Mouse (Mus musculus) splenic B cell, adult 2 months (primary cell): ENCODE data around the gene Adgrv1.

Experiments
- DNase-seq: peaks from one replicate; pipeline ENCODE4 v3.0.0-alpha.2; 2011; ENCODE audit warnings: low read depth, low spot score
- H3K27me3 ChIP-seq: 2 replicates; pipeline ENCODE4 v1.6.1; 2012; ENCODE audit warnings: mild to moderate bottlenecking, low read length, moderate library complexity, mixed read lengths; ENCODE audit not compliant: control insufficient read depth, poor library complexity, insufficient read depth, severe bottlenecking
- H3K36me3 ChIP-seq: 2 replicates; pipeline ENCODE4 v1.6.1; 2012; ENCODE audit warnings: mild to moderate bottlenecking, low read length, moderate library complexity, mixed read lengths; ENCODE audit not compliant: control insufficient read depth, poor library complexity, insufficient read depth, severe bottlenecking

Adgrv1 gene

DNA sequence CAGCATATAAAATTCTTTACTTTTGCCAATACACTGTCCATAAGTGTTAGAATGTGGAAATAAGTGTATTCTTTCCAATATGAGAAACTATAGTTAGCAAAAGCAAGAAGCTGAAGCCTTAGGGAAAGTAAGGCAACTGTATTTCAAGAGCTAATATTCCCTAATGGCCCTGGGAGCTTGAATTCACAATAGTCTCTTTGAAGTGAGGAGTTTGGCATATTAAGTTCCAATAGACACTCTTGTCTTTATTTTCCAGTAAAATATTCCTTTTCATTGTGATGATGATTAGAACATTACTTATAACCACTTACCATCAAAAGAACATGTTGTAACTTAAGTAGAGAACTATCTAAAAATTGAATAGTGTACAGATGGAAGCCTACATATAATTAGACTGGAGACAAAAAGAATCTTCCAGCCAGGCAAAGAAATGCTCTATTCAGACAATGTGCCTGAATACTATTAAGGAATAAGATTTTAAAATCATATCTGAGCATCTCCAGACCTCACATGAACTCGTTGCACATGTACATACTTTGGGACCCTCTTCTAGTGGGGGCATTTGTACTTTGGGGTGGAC lies 225.0 kb downstream of the Adgrv1 start:
- H3K27me3 ChIP-seq, result no peaks in the 10 kb centered on the region
- no peaks in the 10 kb centered on the region for H3K36me3 ChIP-seq
- DNase-seq, result no peak

DNA sequence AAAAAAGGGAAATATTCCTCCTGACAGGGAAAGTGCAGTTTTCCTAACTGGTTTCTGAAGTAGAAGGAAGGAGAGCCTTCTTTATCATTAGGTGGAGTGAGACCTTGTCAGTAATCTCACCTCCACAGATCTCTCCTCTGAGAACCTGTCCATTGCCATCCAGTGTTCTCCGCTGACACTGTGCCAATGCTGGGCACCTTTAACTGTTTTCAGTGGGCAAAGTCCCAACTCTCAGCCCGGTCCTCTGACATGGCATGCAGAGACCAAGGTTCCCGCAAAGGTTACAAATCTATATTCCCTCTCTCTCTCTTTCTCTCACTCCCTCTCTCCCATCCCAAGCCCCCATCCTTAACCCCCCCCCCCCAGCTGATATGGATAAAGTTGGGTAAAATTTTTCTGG lies 230.1 kb downstream of the Adgrv1 start:
- DNase-seq, result no peak
- Histone ChIP-seq H3K27me3 (no peaks in the 10 kb centered on the region), H3K36me3 (no peaks in the 10 kb centered on the region)

DNA sequence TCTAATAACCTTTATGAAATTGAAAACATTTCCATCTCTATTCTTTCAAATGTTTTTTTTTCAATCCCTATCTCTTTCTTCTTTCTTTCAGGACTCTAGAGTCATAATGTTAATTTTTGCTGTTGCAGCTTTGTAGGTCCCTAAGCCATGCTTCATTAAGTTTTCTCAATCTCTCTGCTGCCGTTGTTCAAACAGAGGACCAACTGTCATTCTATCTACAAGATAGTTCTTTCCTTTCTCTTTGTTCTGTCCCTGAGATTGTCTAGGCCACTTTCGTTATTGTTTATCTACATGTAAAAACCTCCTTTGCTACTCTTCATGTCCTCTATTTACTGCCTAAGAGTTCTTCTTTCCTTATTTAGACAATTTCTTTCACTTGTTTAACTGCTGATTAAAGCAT lies 230.8 kb downstream of the Adgrv1 start:
- Histone ChIP-seq H3K27me3 (no peaks in the 10 kb centered on the region), H3K36me3 (no peaks in the 10 kb centered on the region)
- no peak for DNase-seq

DNA sequence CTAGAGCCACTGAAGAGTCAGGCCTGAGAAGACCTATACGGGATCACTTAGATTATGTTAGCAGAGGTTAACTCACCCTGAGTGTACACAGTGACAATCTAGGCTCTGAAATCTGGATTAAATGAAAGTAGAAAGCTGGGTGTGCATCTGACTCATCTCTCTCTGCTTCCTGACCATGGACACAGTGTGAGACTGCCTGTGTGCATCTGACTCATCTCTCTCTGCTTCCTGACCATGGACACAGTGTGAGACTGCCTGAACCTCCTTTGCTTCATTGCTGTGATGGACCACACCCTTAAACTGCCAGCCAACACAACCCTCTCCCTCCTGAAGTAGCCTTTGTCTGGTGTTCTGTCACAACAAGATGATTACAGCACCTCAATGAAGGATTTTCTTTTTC lies 231.2 kb downstream of the Adgrv1 start:
- no peaks in the 10 kb centered on the region for H3K27me3 ChIP-seq
- H3K36me3 ChIP-seq, result no peaks in the 10 kb centered on the region
- DNase-seq, result no peak

DNA sequence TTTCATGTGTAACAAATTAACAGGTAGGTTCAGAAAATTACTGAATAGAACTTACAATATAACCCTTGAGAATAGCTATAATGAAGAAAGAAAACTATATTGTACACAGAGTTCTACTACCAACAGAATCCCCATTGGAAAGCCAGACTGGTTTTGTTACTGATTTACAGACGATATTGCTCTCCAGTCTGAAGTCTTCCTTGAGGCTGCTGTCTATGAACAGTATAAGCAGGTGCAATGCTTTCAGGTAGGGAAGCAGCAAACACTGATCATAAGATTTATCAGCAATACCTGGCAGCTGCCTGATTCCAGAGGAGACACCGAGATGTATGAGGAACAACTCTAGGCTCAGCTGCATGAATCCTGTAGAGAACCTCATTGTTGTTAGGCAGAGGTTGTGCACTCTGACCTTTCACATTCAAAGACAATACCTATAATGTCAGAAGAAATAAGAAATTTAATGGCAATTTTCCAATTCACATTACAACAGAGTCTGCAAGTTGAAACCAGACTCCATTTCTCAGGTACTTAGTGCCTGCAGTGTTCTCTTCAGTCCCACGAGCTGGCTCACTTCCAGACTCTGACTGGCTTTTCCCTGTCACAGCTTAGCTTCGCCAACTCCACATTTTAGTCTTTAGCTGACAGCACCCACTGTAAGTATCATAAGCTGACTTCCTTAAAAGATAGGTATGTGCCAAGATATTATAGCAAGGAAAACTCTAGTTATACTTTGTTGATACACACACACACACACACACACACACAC lies 247.2 kb downstream of the Adgrv1 start:
- DNase-seq, result no peak
- Histone ChIP-seq H3K27me3 (no peaks in the 10 kb centered on the region), H3K36me3 (no peaks in the 10 kb centered on the region)

DNA sequence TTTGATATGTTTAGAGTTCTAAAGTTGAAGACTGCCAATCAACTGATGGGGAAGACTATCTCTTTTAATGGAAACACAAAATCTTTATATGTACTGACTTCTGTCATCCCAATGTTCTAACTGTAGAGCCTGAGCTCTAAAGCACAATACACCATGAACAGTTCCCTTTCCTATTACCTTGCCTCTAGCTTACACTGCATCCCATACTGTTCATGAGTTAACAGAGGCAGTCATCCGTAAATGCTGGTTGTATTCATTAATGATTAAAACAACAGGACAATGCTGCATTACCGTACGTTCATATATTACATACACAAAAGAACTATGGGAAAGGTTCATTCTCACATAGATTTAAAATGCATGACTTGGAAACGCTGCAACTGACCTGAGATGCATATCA lies 251.1 kb downstream of the Adgrv1 start:
- DNase-seq, result no peak
- H3K27me3 ChIP-seq, result no peaks in the 10 kb centered on the region
- no peaks in the 10 kb centered on the region for H3K36me3 ChIP-seq

DNA sequence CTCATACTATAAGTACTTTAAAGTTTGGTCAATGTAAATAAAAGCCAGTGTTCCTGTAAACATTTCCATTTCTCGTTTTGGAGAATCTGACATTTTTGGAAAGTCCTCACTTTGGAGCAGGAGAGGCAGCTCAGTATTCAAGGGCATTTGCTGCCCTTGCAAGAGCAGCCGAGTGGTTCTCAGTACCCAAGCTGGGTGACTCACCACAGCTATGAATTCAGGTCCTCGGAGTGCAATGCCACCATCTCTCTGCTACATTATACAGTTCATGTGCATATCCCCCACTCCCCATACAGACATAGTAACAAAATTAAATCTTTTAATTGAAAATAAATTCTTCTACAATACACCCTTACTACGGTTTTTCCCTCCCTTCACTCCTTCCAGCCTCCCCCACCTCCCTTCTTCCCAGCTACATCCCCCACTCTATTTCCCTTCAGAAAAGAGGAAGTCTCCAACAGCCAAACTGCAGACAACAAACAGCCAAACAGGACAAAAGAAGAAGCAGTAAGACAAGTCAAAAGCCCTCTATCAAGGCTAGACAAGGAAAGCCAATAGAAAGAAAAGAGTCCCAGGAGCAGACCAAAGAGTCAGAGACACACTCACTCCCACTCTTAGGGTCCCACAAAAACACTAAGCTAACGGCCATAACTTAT lies 262.0 kb downstream of the Adgrv1 start:
- no peak for DNase-seq
- H3K27me3 ChIP-seq, result no peaks in the 10 kb centered on the region
- no peaks in the 10 kb centered on the region for H3K36me3 ChIP-seq

DNA sequence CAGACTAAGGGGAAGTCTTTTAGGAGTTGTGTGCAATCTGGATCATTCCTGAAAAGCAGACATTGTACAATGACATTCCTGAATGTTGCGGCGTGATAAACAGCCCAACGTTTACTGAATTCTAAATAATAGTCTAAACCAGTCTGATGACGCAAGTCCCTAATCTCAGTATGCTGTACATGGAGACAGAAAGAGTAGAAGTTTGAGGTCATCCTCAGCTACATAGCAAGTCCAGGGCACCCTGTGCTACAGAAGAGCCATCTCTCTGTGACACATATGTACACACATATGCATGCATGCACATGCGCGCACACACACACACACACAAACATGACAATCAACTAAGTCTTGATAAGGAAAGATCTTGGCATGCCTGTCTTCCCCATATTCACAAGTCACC lies 262.8 kb downstream of the Adgrv1 start:
- Histone ChIP-seq H3K27me3 (no peaks in the 10 kb centered on the region), H3K36me3 (no peaks in the 10 kb centered on the region)
- no peak for DNase-seq

DNA sequence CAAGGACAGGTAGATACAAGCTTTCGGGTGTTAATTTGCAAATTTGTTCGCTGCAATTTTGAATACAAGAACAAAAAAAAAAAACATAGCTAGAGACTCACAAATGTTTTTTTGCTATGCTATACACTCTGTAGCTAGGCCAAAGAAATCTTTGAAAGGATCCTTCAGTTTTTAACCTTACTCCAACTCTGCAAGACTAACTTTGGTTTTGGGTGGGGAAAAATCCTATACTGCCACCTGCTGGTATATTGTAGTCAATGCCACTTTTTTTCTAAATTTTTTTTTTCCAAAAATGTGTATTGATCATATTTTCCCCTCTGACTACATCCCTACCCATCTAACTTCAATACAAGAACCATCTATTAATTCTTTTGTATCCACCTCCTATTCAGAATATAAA lies 263.4 kb downstream of the Adgrv1 start:
- no peaks in the 10 kb centered on the region for H3K27me3 ChIP-seq
- peak; percentile 52 for DNase-seq
- no peaks in the 10 kb centered on the region for H3K36me3 ChIP-seq

DNA sequence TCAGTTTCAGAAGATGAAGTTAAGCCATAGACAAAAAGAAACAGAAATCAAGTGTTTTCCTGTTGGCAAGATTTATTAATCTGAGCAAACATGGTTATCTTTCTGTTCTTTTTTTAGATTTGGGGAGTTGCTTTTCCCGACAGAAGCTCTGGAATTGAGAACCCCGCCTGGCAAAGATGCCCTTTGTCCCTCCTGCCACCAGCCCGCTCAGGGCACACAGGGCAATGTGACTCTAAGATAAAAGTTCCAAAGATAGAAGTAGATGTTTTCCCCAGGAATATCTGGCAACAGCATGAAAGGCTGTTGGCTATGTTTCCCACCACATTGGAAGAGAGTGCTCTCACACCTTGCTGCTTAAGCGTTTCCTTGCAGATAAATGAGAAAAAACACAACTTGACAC lies 264.0 kb downstream of the Adgrv1 start:
- no peaks in the 10 kb centered on the region for H3K27me3 ChIP-seq
- no peak for DNase-seq
- no peaks in the 10 kb centered on the region for H3K36me3 ChIP-seq

DNA sequence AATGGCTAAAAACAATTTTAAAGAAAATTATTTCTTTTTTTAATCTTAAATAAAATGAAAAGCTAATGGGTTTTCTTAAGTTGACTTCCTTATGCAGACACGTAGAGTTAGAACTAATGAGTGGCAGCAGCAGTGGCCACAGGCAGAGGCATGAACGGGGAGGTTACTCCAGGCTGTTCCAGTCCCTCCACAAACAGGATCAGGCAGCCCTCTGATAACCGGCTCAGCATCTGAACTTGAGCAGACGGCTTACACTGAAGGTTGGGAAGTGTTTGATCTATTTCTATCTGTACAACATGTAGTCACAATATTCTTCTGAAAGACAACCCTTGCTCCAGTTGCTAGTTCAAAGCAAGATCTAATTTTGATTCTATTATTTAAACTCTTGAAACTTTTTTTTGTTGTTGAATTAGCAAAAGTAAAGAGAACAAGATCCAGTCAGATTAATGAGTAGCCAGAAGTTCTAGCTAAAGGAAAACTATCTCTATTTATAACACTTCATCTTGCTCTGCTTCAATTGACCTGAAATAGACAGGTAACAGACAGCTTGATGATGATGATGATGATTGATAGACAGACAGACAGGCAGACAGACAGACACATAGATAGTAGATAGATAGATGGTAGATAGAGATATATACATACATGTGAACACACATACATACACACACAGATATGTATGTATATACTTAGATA lies 265.1 kb downstream of the Adgrv1 start:
- Histone ChIP-seq H3K36me3 (no peaks in the 10 kb centered on the region), H3K27me3 (no peaks in the 10 kb centered on the region)

DNA sequence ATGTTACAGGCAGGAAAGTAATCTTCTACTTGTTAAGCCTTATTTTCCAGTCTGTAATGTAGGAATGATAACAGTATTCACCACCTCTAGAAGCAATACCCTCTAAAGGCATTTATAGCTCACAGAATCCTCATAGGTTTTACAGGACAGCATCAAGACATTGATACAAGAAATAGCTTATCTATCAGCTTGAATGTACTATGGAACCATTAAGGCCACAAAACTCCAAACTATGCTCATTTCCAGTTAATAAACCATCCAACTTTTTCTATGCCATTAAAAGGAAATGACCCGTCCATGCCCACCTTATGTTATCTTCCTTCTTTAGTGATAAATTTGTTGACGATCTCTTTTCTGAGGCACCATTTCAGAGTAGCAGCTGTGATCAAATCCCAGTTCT lies 272.6 kb downstream of the Adgrv1 start:
- no peaks in the 10 kb centered on the region for H3K36me3 ChIP-seq
- DNase-seq, result no peak
- no peaks in the 10 kb centered on the region for H3K27me3 ChIP-seq

More for the DNA sequence above, 265.1 kb downstream of the Adgrv1 start:
- DNase-seq, result no peak

DNA sequence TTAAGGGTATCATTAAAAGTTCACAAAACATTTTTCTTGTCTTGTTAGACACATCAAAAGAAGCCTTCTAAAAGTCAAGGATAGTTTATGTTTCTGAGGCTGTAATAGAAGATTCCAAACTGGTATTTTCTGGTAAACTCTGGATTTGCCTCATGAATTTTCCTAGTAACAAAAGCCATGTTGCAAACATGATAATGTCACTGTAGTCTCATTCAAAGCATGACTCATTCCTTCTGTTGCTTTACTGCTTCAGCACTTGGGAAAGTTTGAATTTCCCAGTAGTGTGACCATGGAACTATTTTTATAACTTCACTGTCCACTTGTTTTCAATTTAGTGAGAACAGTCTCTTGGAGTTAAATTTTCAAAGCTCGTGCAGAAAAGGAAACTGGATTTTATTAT lies 274.2 kb downstream of the Adgrv1 start:
- no peak for DNase-seq
- Histone ChIP-seq H3K27me3 (no peaks in the 10 kb centered on the region), H3K36me3 (no peaks in the 10 kb centered on the region)

DNA sequence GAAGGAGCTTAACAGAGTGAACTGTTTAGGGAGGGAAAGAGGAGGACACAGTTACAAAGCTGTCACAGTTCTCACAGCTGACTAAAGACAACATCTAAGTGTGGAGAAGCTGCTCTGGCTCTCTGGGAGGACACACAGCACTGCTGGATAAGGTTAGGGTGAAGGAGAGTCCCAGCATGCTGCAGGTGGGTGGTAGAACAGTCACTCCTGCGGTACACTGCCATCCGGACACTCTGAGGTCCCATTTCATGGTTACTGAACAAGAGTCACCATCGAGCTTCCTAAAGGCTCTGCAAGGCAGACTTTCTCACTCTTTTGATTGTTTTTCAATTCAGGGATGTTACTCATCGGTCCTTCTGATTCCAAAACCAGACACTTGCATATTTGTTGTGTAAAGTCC lies 274.6 kb downstream of the Adgrv1 start:
- DNase-seq, result no peak
- no peaks in the 10 kb centered on the region for H3K27me3 ChIP-seq
- no peaks in the 10 kb centered on the region for H3K36me3 ChIP-seq

DNA sequence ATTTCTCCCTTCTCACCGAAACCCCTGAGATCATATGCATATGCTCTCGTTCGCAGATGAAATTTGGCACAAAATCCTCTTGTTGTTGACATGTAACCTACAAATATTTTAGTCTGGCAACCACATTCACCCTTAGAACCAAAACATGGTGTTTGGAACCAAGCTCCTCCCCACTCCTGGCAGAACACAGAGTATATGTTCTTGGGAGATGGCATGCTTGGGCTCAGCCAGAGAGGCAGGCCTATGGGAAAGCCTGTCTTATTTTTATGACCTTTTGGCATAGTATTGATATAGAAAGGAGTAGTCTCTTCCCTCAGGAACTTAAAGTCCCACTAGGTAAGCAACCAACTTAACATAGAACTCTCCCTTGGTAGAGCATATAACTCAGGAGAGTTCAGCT lies 275.7 kb downstream of the Adgrv1 start:
- DNase-seq, result no peak
- H3K27me3 ChIP-seq, result no peaks in the 10 kb centered on the region

More for the DNA sequence above, 275.7 kb downstream of the Adgrv1 start:
- no peaks in the 10 kb centered on the region for H3K36me3 ChIP-seq
